Mouse (Mus musculus): ENCODE data around the gene Jtb. TPM values are rescaled to one million over a fixed set of nuclear protein-coding genes. Genes with fewer than 3 reads are reported as not detected.

Gene Jtb
- polyA plus RNA-seq, 1 experiment from 2014 or later: 124 TPM

DNA sequence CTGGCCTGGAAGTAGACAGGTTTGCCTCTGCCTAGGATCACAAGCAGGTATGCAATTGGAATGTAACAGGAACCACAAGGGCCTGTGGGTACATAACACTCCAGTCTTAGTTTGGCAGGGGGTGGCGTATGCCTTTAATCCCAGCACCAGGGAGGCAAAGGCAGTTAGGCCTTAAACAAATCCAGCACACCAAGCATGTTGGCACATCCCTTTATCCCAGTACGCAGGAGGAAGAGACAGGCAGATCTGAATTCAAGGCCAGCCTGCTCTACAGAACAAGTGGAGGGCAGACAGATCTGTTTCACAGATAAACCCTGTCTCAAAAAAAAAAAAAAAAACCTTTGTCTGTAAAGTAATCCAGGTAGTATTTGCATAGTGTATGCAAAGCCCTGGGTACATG is 22.7 kb upstream of the Jtb start:
- 88% methylated on average over 2 of the region's 2 CpGs for WGBS
- Histone ChIP-seq H3K36me3 (ENCODE audit: control insufficient read depth, insufficient read depth, low read length) (peaks cover 54% of the 10 kb centered on the region), H3K4me2 (ENCODE audit: low read length) (no peak overlapping the region), H3K4me1 (ENCODE audit: control insufficient read depth, insufficient read depth, low read length) (peaks cover 12% of the 10 kb centered on the region), H3K9ac (ENCODE audit: low read length) (no peak overlapping the region), H3K4me3 (ENCODE audit: low read depth, low read length) (no peak overlapping the region), H3K27me3 (replicated peaks; ENCODE audit: control insufficient read depth, insufficient read depth, low read length) (no peaks in the 10 kb centered on the region), H3K27ac (ENCODE audit: low read depth, low read length) (no peak overlapping the region), H3K9me3 (replicated peaks; ENCODE audit: control insufficient read depth, low read length) (no peaks in the 10 kb centered on the region)
- DNase-seq (ENCODE audit: low spot score) (no peak), ATAC-seq (no peak)

DNA sequence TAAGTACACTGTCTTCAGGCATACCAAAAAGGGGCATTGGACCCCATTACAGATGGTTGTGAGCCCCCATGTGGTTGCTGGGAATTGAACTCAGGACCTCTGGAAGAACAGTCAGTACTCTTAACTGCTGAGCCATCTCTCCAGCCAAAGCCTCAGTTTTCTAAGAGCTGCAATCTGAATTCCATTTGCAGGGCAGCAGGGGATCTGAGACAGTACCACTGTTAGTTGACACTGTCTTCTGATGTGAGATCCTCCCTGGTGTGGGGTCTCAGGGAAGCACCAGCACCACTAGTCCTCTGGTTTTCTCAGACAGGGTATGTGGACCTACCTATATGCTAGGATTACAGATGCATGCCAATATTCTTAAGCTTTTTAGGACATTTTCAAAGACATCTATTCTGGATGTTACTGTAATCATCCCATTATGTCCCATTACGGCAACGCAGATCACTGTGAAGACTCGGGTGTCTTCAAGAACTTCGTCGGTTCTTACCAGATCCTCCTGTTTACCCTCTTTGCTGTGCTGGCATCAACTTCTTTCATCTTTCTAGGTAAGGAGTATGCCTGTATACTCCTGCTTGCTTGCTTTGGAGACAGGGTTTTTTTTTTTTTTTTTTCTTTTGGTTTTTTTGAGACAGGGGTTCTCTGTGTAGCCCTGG is 21.4 kb upstream of the Jtb start:
- Histone ChIP-seq H3K9me3 (replicated peaks; ENCODE audit: control insufficient read depth, low read length) (no peaks in the 10 kb centered on the region), H3K36me3 (ENCODE audit: control insufficient read depth, insufficient read depth, low read length) (peaks cover 54% of the 10 kb centered on the region), H3K27me3 (replicated peaks; ENCODE audit: control insufficient read depth, insufficient read depth, low read length) (no peaks in the 10 kb centered on the region), H3K4me3 (ENCODE audit: low read depth, low read length) (no peak overlapping the region), H3K4me2 (ENCODE audit: low read length) (no peak overlapping the region), H3K9ac (ENCODE audit: low read length) (no peak overlapping the region), H3K27ac (ENCODE audit: low read depth, low read length) (no peak overlapping the region), H3K4me1 (ENCODE audit: control insufficient read depth, insufficient read depth, low read length) (peaks cover 18% of the 10 kb centered on the region)
- ATAC-seq (no peak), DNase-seq (ENCODE audit: low spot score) (no peak)
- 94% methylated on average over 5 of the region's 5 CpGs for WGBS

DNA sequence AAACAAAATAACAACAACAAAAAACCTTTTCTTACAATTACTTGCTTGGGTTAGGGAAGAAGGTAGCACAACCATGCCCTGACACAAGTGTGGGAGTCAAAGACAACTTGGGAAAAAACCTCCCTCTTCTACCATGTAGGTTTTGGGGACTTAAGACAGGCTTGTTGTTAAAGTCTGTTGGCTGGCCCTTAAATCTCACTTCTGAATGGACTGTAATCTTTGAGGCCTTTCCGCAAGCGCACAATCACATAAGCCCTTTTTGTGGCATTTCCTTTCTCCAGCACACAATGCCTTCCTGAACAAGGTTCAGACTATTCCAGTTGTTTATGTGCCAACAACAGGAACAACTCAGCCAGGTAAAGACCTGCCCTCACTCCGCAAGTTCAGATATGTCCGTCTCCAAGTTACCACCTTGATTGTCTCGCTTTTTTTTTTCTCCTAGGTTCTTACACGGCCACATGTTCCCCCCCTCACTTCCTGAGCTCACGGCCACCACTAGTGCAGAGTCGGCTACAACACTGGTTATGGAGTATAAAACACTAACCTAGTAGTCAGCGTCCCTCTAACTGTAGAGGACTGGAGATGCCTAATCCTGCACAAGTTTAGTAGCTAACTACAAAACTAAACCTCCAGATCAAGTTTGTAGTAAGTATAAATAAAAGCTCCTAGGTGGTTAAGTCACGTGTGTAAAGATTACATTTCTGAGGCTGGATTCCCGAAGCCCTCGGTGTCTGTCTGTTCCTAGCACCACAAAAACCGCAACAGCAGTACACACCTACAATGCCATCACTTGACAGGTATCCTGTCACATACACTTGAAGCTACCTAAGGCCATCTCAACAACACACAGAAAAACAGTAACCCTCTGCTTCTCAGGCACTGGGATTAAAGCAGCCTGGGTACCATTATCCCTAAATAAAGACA is 19.7 kb upstream of the Jtb start:
- H3K36me3 ChIP-seq (ENCODE audit: control insufficient read depth, insufficient read depth, low read length): peaks cover 49% of the 10 kb centered on the region
- H3K4me1 ChIP-seq (ENCODE audit: control insufficient read depth, insufficient read depth, low read length): peaks cover 18% of the 10 kb centered on the region
- peak overlapping the region; percentile 81; the same call in 1 of the 2 replicates for H3K4me3 ChIP-seq (ENCODE audit: low read depth, low read length)
- DNase-seq (ENCODE audit: low spot score) (no peak), ATAC-seq (no peak)
- H3K9me3 ChIP-seq (replicated peaks; ENCODE audit: control insufficient read depth, low read length): no peaks in the 10 kb centered on the region
- no peaks in the 10 kb centered on the region for H3K27me3 ChIP-seq (replicated peaks; ENCODE audit: control insufficient read depth, insufficient read depth, low read length)
- H3K9ac ChIP-seq (ENCODE audit: low read length): 0 out of 2 replicates have a peak overlapping the region, but pooled peaks have one; percentile 8
- WGBS: 88% methylated on average over 13 of the region's 13 CpGs
- H3K4me2 ChIP-seq (ENCODE audit: low read length): peak overlapping the region; percentile 84
- H3K27ac ChIP-seq (ENCODE audit: low read depth, low read length): no peak overlapping the region

DNA sequence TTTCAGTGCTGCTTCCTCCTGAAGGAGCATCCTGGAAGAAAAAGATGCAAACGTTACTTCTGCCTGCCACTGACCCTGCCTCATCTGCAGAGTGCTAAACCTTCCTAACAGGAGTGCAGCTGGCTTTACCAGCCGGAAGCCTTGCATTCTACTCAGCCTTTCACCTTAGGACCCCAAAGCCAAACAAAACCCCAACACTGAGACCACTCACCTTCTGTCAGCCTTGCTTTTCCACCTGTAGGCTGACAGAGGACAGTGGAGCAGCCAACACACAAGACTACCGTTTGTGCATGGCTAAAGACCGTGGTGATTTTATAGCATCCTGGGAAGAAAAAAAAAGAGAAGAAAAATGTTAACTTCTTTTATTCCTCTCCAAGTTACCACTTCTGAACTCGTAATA is 18.7 kb upstream of the Jtb start:
- ATAC-seq (no peak), DNase-seq (ENCODE audit: low spot score) (no peak)
- H3K27me3 ChIP-seq (replicated peaks; ENCODE audit: control insufficient read depth, insufficient read depth, low read length): no peaks in the 10 kb centered on the region
- peak overlapping the region; percentile 92 for H3K9ac ChIP-seq (ENCODE audit: low read length)
- H3K27ac ChIP-seq (ENCODE audit: low read depth, low read length): 0 out of 2 replicates have a peak overlapping the region, but pooled peaks have one; percentile 80
- H3K4me1 ChIP-seq (ENCODE audit: control insufficient read depth, insufficient read depth, low read length): peaks cover 18% of the 10 kb centered on the region
- peaks cover 49% of the 10 kb centered on the region for H3K36me3 ChIP-seq (ENCODE audit: control insufficient read depth, insufficient read depth, low read length)
- peak overlapping the region; percentile 84 for H3K4me2 ChIP-seq (ENCODE audit: low read length)
- peak overlapping the region; percentile 81 for H3K4me3 ChIP-seq (ENCODE audit: low read depth, low read length)
- WGBS: 16% methylated on average over 5 of the region's 5 CpGs
- H3K9me3 ChIP-seq (replicated peaks; ENCODE audit: control insufficient read depth, low read length): no peaks in the 10 kb centered on the region

DNA sequence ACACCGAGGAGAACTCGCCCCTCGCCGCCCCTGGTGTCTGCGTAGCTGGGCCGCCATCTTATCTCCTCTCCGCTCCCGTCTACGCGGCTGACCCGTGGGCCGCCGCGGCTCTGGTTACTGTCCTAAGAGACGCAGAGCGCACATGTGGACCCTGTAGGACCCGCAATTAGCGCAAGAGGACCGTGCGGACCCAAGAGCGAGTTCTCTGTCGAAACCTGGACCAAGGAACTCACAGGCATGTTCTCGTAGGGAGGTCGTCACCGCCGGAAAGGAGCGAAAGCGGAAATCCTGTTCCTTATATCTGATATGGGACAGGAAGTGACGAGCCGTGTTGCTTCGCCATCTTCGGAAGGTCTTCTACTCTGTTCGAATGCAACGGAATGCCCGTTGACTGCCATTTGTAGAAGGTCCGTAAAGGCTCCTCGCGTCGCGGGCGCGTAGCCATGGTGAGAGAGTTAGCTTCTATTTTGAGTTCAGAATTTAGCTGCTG is 18.0 kb upstream of the Jtb start, which contains the start of the genes Rps27 and Rab13:
TSS of gene Rps27 (minus strand) at position 275 of the 490 bp plus-strand sequence.
TSS of gene Rab13 (plus strand) at position 319 of the 490 bp plus-strand sequence.
- H3K4me2 ChIP-seq (ENCODE audit: low read length): peak within 1 kb of the TSS; percentile 84
- peak within 1 kb of the TSS; percentile 92 for H3K9ac ChIP-seq (ENCODE audit: low read length)
- H3K36me3 ChIP-seq (ENCODE audit: control insufficient read depth, insufficient read depth, low read length): peaks cover 42% of the 10 kb centered on the region
- WGBS: under 1% methylated on average over 42 of the region's 42 CpGs
- peak within 1 kb of the TSS; percentile 80 for H3K27ac ChIP-seq (ENCODE audit: low read depth, low read length)
- peak within 1 kb of the TSS; percentile 81 for H3K4me3 ChIP-seq (ENCODE audit: low read depth, low read length)
- H3K4me1 ChIP-seq (ENCODE audit: control insufficient read depth, insufficient read depth, low read length): peaks cover 18% of the 10 kb centered on the region
- DNase-seq (ENCODE audit: low spot score): peak; percentile 98
- no peaks in the 10 kb centered on the region for H3K9me3 ChIP-seq (replicated peaks; ENCODE audit: control insufficient read depth, low read length)
- peak; percentile 97 for ATAC-seq
- H3K27me3 ChIP-seq (replicated peaks; ENCODE audit: control insufficient read depth, insufficient read depth, low read length): no peaks in the 10 kb centered on the region

DNA sequence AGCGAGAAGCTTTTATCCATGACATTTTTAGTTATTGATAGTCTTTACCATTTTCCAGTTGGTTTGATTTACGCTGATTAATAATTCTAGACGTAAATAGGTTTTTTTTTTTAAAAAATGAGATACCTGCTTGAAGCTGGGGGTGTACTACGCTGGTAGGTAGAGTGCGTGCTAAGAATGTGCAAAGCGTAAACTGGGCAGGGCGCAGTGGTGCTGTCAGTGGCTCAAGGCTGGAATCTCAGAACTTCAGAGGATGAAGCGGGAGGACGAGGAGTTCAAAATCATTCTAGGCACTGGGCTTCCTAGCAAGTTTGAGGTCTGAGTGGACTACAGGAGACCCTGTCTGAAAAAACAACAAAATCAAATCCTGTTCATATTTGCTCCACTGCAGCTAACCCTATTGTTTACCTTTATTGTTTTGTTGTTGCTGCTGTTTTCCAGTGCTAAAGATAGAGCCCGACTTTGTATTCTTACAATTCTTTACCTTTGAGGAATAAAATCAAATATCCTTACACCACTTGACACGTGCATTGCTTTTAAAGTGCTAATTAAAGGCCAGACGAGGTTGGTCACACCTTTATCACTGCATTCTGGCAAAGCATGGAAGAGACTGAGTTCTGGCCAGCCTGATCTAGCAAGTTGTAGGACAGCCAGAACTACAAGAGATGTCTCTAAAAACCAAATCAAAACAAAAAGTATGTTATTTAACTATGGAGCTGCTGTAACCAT is 17.3 kb upstream of the Jtb start:
- peak overlapping the region; percentile 54 for H3K9ac ChIP-seq (ENCODE audit: low read length)
- peak overlapping the region; percentile 76 for H3K4me2 ChIP-seq (ENCODE audit: low read length)
- ATAC-seq (peak; percentile 40; the same call in 1 of the 2 replicates), DNase-seq (ENCODE audit: low spot score) (peak; percentile 24)
- H3K36me3 ChIP-seq (ENCODE audit: control insufficient read depth, insufficient read depth, low read length): peaks cover 35% of the 10 kb centered on the region
- H3K27me3 ChIP-seq (replicated peaks; ENCODE audit: control insufficient read depth, insufficient read depth, low read length): no peaks in the 10 kb centered on the region
- no peaks in the 10 kb centered on the region for H3K9me3 ChIP-seq (replicated peaks; ENCODE audit: control insufficient read depth, low read length)
- peak overlapping the region; percentile 71 for H3K27ac ChIP-seq (ENCODE audit: low read depth, low read length)
- peaks cover 18% of the 10 kb centered on the region for H3K4me1 ChIP-seq (ENCODE audit: control insufficient read depth, insufficient read depth, low read length)
- WGBS: 11% methylated on average over 12 of the region's 12 CpGs
- H3K4me3 ChIP-seq (ENCODE audit: low read depth, low read length): peak overlapping the region; percentile 81

DNA sequence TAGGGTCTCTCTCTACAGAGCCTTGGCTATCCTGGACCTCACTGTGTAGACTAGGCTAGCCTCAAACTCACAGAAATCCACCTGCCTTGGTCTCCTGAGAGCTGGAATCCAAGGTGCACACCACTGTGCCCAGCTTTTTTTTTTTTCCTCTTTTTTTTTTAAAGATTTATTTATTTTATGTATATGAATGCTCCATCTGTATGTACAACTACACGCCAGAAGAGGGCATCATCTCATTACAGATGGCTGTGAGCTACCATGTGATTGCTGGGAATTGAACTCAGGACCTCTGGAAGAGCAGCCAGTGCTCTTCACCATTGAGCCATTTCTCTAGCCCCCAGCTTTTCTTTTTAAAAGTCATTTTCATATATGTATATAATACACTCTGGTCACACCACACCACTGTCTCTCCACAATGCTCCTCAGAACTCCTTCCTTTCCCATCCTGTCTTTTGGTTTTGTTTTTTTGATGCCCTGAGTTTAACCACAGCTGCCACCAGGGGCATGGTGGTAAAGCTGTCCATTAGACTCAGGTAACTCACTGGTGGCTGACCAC is 15.5 kb upstream of the Jtb start:
- WGBS: 48% methylated on average over 1 of the region's 1 CpGs
- H3K9ac ChIP-seq (ENCODE audit: low read length): no peak overlapping the region
- peaks cover 24% of the 10 kb centered on the region for H3K4me1 ChIP-seq (ENCODE audit: control insufficient read depth, insufficient read depth, low read length)
- H3K4me2 ChIP-seq (ENCODE audit: low read length): no peak overlapping the region
- no peak for DNase-seq (ENCODE audit: low spot score)
- H3K27ac ChIP-seq (ENCODE audit: low read depth, low read length): no peak overlapping the region
- peaks cover 17% of the 10 kb centered on the region for H3K36me3 ChIP-seq (ENCODE audit: control insufficient read depth, insufficient read depth, low read length)
- no peak overlapping the region for H3K4me3 ChIP-seq (ENCODE audit: low read depth, low read length)
- ATAC-seq: no peak
- no peaks in the 10 kb centered on the region for H3K9me3 ChIP-seq (replicated peaks; ENCODE audit: control insufficient read depth, low read length)
- H3K27me3 ChIP-seq (replicated peaks; ENCODE audit: control insufficient read depth, insufficient read depth, low read length): no peaks in the 10 kb centered on the region

DNA sequence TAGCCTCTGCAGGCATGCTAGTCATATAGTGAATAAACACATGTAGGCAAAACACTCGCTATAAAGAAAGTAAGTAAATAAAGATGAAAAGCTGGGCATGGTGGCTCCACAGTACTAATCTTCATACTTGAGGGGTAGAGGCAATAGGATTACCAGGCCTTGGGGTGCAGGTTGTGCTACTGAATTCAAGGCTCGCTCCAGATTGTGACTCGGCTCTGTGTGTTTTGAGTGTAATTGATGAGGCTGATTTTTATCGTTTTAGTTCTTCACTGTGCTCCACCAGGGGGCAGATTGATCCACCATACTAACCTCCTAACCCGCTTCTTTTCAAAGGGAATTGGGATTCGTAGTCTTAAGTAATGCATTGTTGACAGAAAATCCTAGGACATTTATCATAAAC is 11.3 kb upstream of the Jtb start:
- Histone ChIP-seq H3K27me3 (replicated peaks; ENCODE audit: control insufficient read depth, insufficient read depth, low read length) (no peaks in the 10 kb centered on the region), H3K9me3 (replicated peaks; ENCODE audit: control insufficient read depth, low read length) (no peaks in the 10 kb centered on the region), H3K27ac (ENCODE audit: low read depth, low read length) (peak overlapping the region; percentile 44; the same call in 1 of the 2 replicates), H3K4me3 (ENCODE audit: low read depth, low read length) (peak overlapping the region; percentile 40), H3K4me1 (ENCODE audit: control insufficient read depth, insufficient read depth, low read length) (peaks cover 8% of the 10 kb centered on the region), H3K9ac (ENCODE audit: low read length) (peak overlapping the region; percentile 61; the same call in 1 of the 2 replicates), H3K36me3 (ENCODE audit: control insufficient read depth, insufficient read depth, low read length) (no peaks in the 10 kb centered on the region), H3K4me2 (ENCODE audit: low read length) (peak overlapping the region; percentile 82)
- WGBS: 12% methylated on average over 6 of the region's 6 CpGs
- peak; percentile 68 for ATAC-seq
- DNase-seq (ENCODE audit: low spot score): peak; percentile 83

Measured in forebrain, embryonic 14.5 days (tissue).